Mouse (Mus musculus): ENCODE measurements around the gene Papola. TPM values are rescaled to one million over a fixed set of nuclear protein-coding genes. Genes with fewer than 3 reads are reported as not detected.
A peak's percentile ranks its signal among the peaks of the same experiment; 100 is the strongest.

Papola gene
- total RNA-seq, 2 experiments from 2014 or later: 201 to 204 TPM

DNA sequence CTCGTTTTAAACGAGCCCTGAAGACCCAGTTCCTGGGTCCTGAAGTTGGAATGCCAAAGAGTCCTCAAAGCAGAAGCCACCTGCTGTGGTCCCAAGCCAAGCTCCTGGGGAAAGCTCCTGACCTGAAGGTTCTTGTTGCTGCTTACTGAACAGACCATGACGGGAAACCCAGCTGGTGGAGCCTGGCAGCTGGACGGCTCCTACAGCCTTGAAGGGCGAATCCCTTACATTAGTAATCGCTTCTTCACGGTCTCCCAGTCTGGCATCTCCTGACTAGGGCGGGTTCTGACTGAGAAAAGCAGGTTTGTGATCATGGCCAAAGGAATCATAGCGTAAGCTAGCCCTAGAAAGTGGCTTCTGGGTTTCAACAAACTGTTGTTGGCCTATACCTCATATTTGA is 66.2 kb downstream of the Papola start:
- ATAC-seq (replicated peaks; ENCODE audit: low FRiP score, low TSS enrichment, poor library complexity, severe bottlenecking): no peak

- ATAC-seq (replicated peaks; ENCODE audit: low FRiP score, low TSS enrichment, poor library complexity, severe bottlenecking): no peak
Measured at GRCm38 (mm10) chr12:105852798-105853197, 68.3 kb downstream of the Papola start.

GRCm38 (mm10) chr12:105854639-105855038 is 70.1 kb downstream of the Papola start:
- peak; percentile 41 for ATAC-seq (replicated peaks; ENCODE audit: low FRiP score, low TSS enrichment, poor library complexity, severe bottlenecking)

GRCm38 (mm10) chr12:105857902-105858640 is 73.6 kb downstream of the Papola start:
- no peak for ATAC-seq (replicated peaks; ENCODE audit: low FRiP score, low TSS enrichment, poor library complexity, severe bottlenecking)

DNA sequence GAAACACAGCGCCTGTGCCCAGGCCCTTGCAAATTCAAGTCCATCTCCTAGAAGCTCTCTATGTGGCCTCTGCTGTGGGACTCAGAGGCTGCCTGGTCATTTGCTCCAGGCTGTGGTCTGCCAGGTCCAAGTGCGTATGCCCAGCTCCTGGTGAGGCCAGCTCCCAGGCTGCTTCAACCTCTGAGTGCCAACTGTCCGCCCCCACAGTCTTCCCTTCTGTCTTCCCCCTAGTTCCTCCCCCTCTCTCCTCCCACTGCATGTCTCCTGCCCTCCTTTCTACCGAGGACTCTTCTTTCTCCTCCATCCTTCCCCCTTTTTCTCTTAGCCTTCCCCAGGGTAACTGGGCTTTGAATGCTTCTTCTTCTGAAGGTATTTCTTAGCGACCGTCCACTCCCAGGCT is 77.6 kb downstream of the Papola start:
- ATAC-seq (replicated peaks; ENCODE audit: low FRiP score, low TSS enrichment, poor library complexity, severe bottlenecking): no peak

GRCm38 (mm10) chr12:105862607-105863006 is 78.1 kb downstream of the Papola start:
- no peak for ATAC-seq (replicated peaks; ENCODE audit: low FRiP score, low TSS enrichment, poor library complexity, severe bottlenecking)

- ATAC-seq (replicated peaks; ENCODE audit: low FRiP score, low TSS enrichment, poor library complexity, severe bottlenecking): no peak
Measured at GRCm38 (mm10) chr12:105863436-105863835, 78.9 kb downstream of the Papola start.

- ATAC-seq (replicated peaks; ENCODE audit: low FRiP score, low TSS enrichment, poor library complexity, severe bottlenecking): no peak
Measured at GRCm38 (mm10) chr12:105867646-105868045, 83.2 kb downstream of the Papola start.

- ATAC-seq (replicated peaks; ENCODE audit: low FRiP score, low TSS enrichment, poor library complexity, severe bottlenecking): no peak
Measured at GRCm38 (mm10) chr12:105869242-105869641, 84.7 kb downstream of the Papola start.

DNA sequence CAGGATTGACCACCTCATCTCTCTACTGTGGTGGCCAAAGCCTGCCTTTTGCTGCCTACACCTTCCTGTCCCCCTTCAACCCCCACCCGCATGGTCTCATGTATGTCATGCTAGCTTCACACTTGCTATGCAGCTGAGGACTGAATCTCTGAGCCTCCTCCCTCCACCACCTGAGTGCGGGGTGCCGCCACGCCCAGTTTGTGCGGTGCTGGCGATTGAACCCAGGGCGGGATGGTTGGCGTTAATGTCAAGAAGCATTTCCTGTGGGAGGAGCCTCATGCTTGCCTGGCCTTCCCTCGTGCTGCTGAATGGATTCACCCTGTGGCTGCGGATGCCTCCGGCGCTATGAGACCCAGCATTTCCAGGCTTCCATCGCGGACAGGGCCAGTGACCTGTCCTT is 85.2 kb downstream of the Papola start:
- ATAC-seq (replicated peaks; ENCODE audit: low FRiP score, low TSS enrichment, poor library complexity, severe bottlenecking): no peak

- no peak for ATAC-seq (replicated peaks; ENCODE audit: low FRiP score, low TSS enrichment, poor library complexity, severe bottlenecking)
Measured at GRCm38 (mm10) chr12:105873283-105873682, 88.8 kb downstream of the Papola start.

GRCm38 (mm10) chr12:105875112-105875511 is 90.6 kb downstream of the Papola start:
- ATAC-seq (replicated peaks; ENCODE audit: low FRiP score, low TSS enrichment, poor library complexity, severe bottlenecking): no peak

GRCm38 (mm10) chr12:105876521-105876920 is 92.0 kb downstream of the Papola start:
- ATAC-seq (replicated peaks; ENCODE audit: low FRiP score, low TSS enrichment, poor library complexity, severe bottlenecking): no peak

DNA sequence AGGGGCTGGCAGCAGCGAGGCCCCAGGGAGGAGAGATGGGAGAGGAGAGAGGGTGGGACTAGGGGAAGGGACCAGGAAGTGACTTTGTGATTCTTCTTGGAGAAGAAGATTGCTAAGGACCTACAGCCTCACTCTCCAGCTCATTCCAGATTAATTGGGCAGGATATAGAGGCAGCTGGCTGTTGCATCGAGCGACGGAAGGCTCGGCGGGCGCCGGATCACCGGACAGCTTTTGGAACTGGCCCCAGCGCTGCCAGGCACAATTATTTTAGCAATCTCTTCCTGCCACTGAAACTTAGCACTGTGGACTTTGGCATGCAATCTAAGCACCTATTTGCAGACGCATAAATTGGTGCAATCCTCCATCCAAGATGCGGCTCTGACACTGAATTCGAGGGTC is 92.4 kb downstream of the Papola start:
- no peak for ATAC-seq (replicated peaks; ENCODE audit: low FRiP score, low TSS enrichment, poor library complexity, severe bottlenecking)

DNA sequence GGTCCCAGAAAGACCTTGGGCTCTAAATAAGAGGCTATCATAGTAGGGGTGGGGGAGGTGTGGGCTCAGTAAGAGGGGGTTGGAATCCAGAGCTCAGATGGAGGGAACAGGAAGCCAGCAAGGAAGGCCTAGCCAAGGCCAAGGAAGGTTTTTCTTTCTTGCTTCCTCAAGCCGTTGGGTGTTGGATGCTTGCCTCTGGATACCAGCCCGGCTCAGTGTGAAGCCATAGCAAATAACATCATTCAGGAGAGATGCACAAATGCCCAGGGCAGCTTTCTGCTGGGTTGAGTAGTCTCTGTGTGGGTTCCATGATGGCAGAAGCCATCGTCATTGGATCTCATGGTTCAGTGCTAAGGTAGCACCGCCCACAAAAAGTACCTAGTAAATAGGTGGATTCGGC is 94.3 kb downstream of the Papola start:
- no peak for ATAC-seq (replicated peaks; ENCODE audit: low FRiP score, low TSS enrichment, poor library complexity, severe bottlenecking)

GRCm38 (mm10) chr12:105883799-105884514 is 99.5 kb downstream of the Papola start:
- no peak for ATAC-seq (replicated peaks; ENCODE audit: low FRiP score, low TSS enrichment, poor library complexity, severe bottlenecking)

- no peak for ATAC-seq (replicated peaks; ENCODE audit: low FRiP score, low TSS enrichment, poor library complexity, severe bottlenecking)
Measured at GRCm38 (mm10) chr12:105884515-105885323, 100.2 kb downstream of the Papola start.
